Comparison of ENCODE assay signal across 7 mouse cellular contexts in genomic region chr7:58399651-58400050, GRCm38 (mm10).
DNase-seq lines count a peak whose midpoint lies in the region; ATAC-seq and TF ChIP-seq lines count a peak whose summit lies in the region.

No protein-coding gene starts in this region.

- no peaks in the 10 kb centered on the region for H3K27me3 ChIP-seq in embryonic facial prominence, embryonic 11.5 days (ENCODE audit: control insufficient read depth, insufficient read depth, low read length)
- no peaks in the 10 kb centered on the region for H3K27me3 ChIP-seq in intestine, embryonic 14.5 days (replicated peaks; ENCODE audit: control insufficient read depth, insufficient read depth, low read length)

- no peaks in the 10 kb centered on the region for H3K4me1 ChIP-seq in embryonic facial prominence, embryonic 11.5 days (ENCODE audit: control insufficient read depth, insufficient read depth, low read length)
- H3K4me1 ChIP-seq in intestine, embryonic 14.5 days (replicated peaks; ENCODE audit: control insufficient read depth, insufficient read depth, low read length) = peaks cover 7% of the 10 kb centered on the region; the same call in 1 of the 2 replicates

- WGBS in embryonic facial prominence, embryonic 11.5 days = 48% methylated on average over 5 of the region's 5 CpGs
- 33% methylated on average over 5 of the region's 5 CpGs for WGBS in intestine, embryonic 14.5 days

- no peaks in the 10 kb centered on the region for H3K36me3 ChIP-seq in embryonic facial prominence, embryonic 11.5 days (replicated peaks; ENCODE audit: control insufficient read depth, insufficient read depth, low read depth, low read length)
- no peaks in the 10 kb centered on the region for H3K36me3 ChIP-seq in intestine, embryonic 14.5 days (ENCODE audit: control insufficient read depth, insufficient read depth, low read length)

- H3K9ac ChIP-seq in embryonic facial prominence, embryonic 11.5 days (replicated peaks; ENCODE audit: low read length) = peak overlapping the region; percentile 48
- H3K9ac ChIP-seq in intestine, embryonic 14.5 days (ENCODE audit: low read length) = peak overlapping the region; percentile 42

- intact Hi-C loops in left cerebral cortex, adult 2 months (cut with DNase I) = loop anchor here (2.0 to 10.0 kb wide), 5 partner anchors 155 to 885 kb away; partner anchors contain the start of genes Gabra5 and Ube3a
- intact Hi-C loops in left cerebral cortex, postnatal 36 days (cut with DNase I) = loop anchor here (5.0 to 10.0 kb wide), 3 partner anchors 683 to 895 kb away; partner anchors contain the start of gene Ube3a

- DNase-seq in left cerebral cortex, adult 2 months (ENCODE audit: extremely low spot score in 1 of 2, low spot score in 2 of 2) = no peak
- no peak for DNase-seq in left cerebral cortex, postnatal 36 days (ENCODE audit: low spot score in 2 of 2)
- DNase-seq in embryonic facial prominence, embryonic 11.5 days (ENCODE audit: low spot score) = peak; percentile 34
- DNase-seq in intestine, embryonic 14.5 days (ENCODE audit: low spot score) = peak; percentile 55
- DNase-seq in ovary, postnatal 36 days (ENCODE audit: low spot score) = no peak
- no peak for DNase-seq in c-Kit-positive CD71-positive TER-119-positive erythroid progenitor cells, embryonic 14.5 days (ENCODE audit: low spot score)

- ATAC-seq in embryonic facial prominence, embryonic 11.5 days (replicated peaks; ENCODE audit: insufficient number of reproducible peaks, low FRiP score, low TSS enrichment, low read depth) = no peak
- ATAC-seq in intestine, embryonic 14.5 days (replicated peaks; ENCODE audit: low FRiP score, low TSS enrichment, low read depth) = 0 out of 2 replicates have a peak, but pooled peaks have one; percentile 2
- 0 out of 2 replicates have a peak, but pooled peaks have one; percentile 12 for ATAC-seq in monocyte, adult 5-6 weeks (replicated peaks; ENCODE audit: insufficient number of reproducible peaks, low FRiP score, low TSS enrichment, poor library complexity, severe bottlenecking)

- H3K4me3 ChIP-seq in left cerebral cortex, adult 2 months = peak overlapping the region; percentile 55
- H3K4me3 ChIP-seq in embryonic facial prominence, embryonic 11.5 days (ENCODE audit: low read depth, low read length) = peak overlapping the region; percentile 47
- H3K4me3 ChIP-seq in intestine, embryonic 14.5 days (ENCODE audit: low read depth, low read length) = peak overlapping the region; percentile 64

- H3K4me2 ChIP-seq in embryonic facial prominence, embryonic 11.5 days (ENCODE audit: low read depth, low read length) = peak overlapping the region; percentile 35
- peak overlapping the region; percentile 49 for H3K4me2 ChIP-seq in intestine, embryonic 14.5 days (ENCODE audit: low read length)

- no peak for TF ChIP-seq CTCF in left cerebral cortex, adult 2 months (IDR thresholded peaks at IDR 0.05)

- H3K27ac ChIP-seq in left cerebral cortex, adult 2 months = peak overlapping the region; percentile 55
- H3K27ac ChIP-seq in embryonic facial prominence, embryonic 11.5 days (replicated peaks; ENCODE audit: low read depth, low read length) = no peak overlapping the region
- peak overlapping the region; percentile 43; the same call in 1 of the 2 replicates for H3K27ac ChIP-seq in intestine, embryonic 14.5 days (ENCODE audit: low read depth)

- H3K9me3 ChIP-seq in embryonic facial prominence, embryonic 11.5 days (replicated peaks; ENCODE audit: control insufficient read depth, low read length) = no peaks in the 10 kb centered on the region
- no peaks in the 10 kb centered on the region for H3K9me3 ChIP-seq in intestine, embryonic 14.5 days (ENCODE audit: control insufficient read depth, low read length)

Comparison
In these comparisons a context has a peak if more than half of its experiments do, and no peak if none do; other contexts are left out.
1. DNase-seq: peak in embryonic facial prominence, embryonic 11.5 days (single experiment) and intestine, embryonic 14.5 days (single experiment); none in left cerebral cortex, adult 2 months (0 of 2), left cerebral cortex, postnatal 36 days (0 of 2), ovary, postnatal 36 days (single experiment) and c-Kit-positive CD71-positive TER-119-positive erythroid progenitor cells, embryonic 14.5 days (single experiment).
2. Peak in every context shown above with its lines, with median percentiles within 50 percentile points of each other: H3K4me3 ChIP-seq.